ENCODE assay signal across 9 mouse cellular contexts in the genomic region with DNA sequence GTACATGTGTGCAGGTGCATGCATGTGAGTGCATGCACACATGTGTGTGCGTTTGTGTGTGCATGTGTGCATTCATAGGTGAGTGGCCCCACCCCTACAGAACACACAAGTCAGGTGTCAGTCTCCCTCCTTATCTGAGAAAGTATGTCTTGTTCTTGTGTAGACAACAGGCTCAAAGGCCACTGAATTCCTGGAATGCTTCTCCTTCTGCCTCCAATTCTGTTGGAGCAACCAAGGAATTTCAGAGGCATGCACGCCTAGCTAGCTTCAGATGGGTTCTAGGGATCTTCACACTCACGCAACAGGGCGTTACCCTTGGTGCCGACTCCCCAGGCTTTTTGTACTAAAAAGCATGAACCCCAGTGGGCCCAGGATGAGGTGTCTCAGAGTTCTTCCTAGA. TPM values are rescaled to one million over a fixed set of nuclear protein-coding genes. Genes with fewer than 3 reads are reported as not detected.
DNase-seq lines count a peak whose midpoint lies in the region; ATAC-seq and TF ChIP-seq lines count a peak whose summit lies in the region.
"Had no signal": no experiment of that assay in that cellular context is flagged by ENCODE, and none has a peak within 500 bp of the region (broad histone marks: within the 10 kb centered on the region; RNA-seq: fewer than 3 reads in every experiment).

No protein-coding gene starts in this region.

- intact Hi-C loops in heart, postnatal 25 days (cut with DNase I), result loop anchor here (5.0 kb wide), 3 partner anchors 43 to 298 kb away; no protein-coding TSS in a partner anchor

- H3K4me1 ChIP-seq in heart, embryonic 15.5 days (replicated peaks), result peaks cover 40% of the 10 kb centered on the region
- H3K4me1 ChIP-seq in lung, postnatal 0 days (ENCODE audit: insufficient read depth, low read depth, low read length), result no peaks in the 10 kb centered on the region
- H3K4me1 ChIP-seq in intestine, embryonic 16.5 days (ENCODE audit: control insufficient read depth, insufficient read depth, low read length), result peaks cover 12% of the 10 kb centered on the region

- peak; percentile 27; the same call in 1 of the 2 replicates for TF ChIP-seq EP300 in lung, postnatal 0 days (IDR thresholded peaks at IDR 0.05)

- H3K4me3 ChIP-seq in heart, embryonic 15.5 days, result no peak overlapping the region
- no peak overlapping the region for H3K4me3 ChIP-seq in lung, postnatal 0 days (ENCODE audit: low read depth, low read length)
- H3K4me3 ChIP-seq in intestine, embryonic 16.5 days (ENCODE audit: low read length), result no peak overlapping the region

- H3K36me3 ChIP-seq in heart, embryonic 15.5 days, result peaks cover 63% of the 10 kb centered on the region
- H3K36me3 ChIP-seq in lung, postnatal 0 days (ENCODE audit: insufficient read depth, low read length), result peaks cover 32% of the 10 kb centered on the region
- peaks cover 34% of the 10 kb centered on the region for H3K36me3 ChIP-seq in intestine, embryonic 16.5 days (ENCODE audit: control insufficient read depth, insufficient read depth, low read length)

- TF ChIP-seq CTCF in lung, postnatal 0 days (IDR thresholded peaks at IDR 0.05), result no peak

- no peak overlapping the region for H3K9ac ChIP-seq in heart, embryonic 15.5 days
- H3K9ac ChIP-seq in lung, postnatal 0 days (replicated peaks; ENCODE audit: low read depth), result no peak overlapping the region
- H3K9ac ChIP-seq in intestine, embryonic 16.5 days (ENCODE audit: low read depth, low read length), result no peak overlapping the region

- H3K9me3 ChIP-seq in heart, embryonic 15.5 days (replicated peaks), result no peaks in the 10 kb centered on the region
- no peaks in the 10 kb centered on the region for H3K9me3 ChIP-seq in lung, postnatal 0 days (ENCODE audit: low read length)
- H3K9me3 ChIP-seq in intestine, embryonic 16.5 days (ENCODE audit: control insufficient read depth, low read length), result no peaks in the 10 kb centered on the region

- no peak for DNase-seq in heart, postnatal 25 days (ENCODE audit: low spot score)
- no peak for DNase-seq in lung, postnatal 0 days (ENCODE audit: low spot score)
- no peak for DNase-seq in lung, postnatal 10 days
- peak; percentile 77 for DNase-seq in yolk sac, embryonic 10.5 days (ENCODE audit: low spot score)
- no peak for DNase-seq in layer of hippocampus, adult 9-10 months (ENCODE audit: low spot score)
- no peak for DNase-seq in adrenal gland, adult 2 months
- DNase-seq: embryo, embryonic 11 days had no signal

- H3K27ac ChIP-seq in heart, embryonic 15.5 days, result peak overlapping the region; percentile 49
- no peak overlapping the region for H3K27ac ChIP-seq in lung, postnatal 0 days (ENCODE audit: low read length)
- peak overlapping the region; percentile 55 for H3K27ac ChIP-seq in intestine, embryonic 16.5 days (ENCODE audit: low read length)

- H3K4me2 ChIP-seq in heart, embryonic 15.5 days, result 0 out of 2 replicates have a peak overlapping the region, but pooled peaks have one; percentile 5
- no peak overlapping the region for H3K4me2 ChIP-seq in lung, postnatal 0 days (replicated peaks; ENCODE audit: low read depth, low read length)
- no peak overlapping the region for H3K4me2 ChIP-seq in intestine, embryonic 16.5 days (ENCODE audit: low read depth, low read length)

- H3K27me3 ChIP-seq in heart, embryonic 15.5 days, result no peaks in the 10 kb centered on the region
- no peaks in the 10 kb centered on the region for H3K27me3 ChIP-seq in lung, postnatal 0 days (replicated peaks; ENCODE audit: insufficient read depth, low read length)
- H3K27me3 ChIP-seq in intestine, embryonic 16.5 days (replicated peaks; ENCODE audit: control insufficient read depth, insufficient read depth, low read length), result no peaks in the 10 kb centered on the region

- WGBS in heart, embryonic 15.5 days, result 40% methylated on average over 5 of the region's 5 CpGs
- WGBS in lung, postnatal 0 days, result 51% methylated on average over 5 of the region's 5 CpGs
- WGBS in intestine, embryonic 16.5 days, result 46% methylated on average over 5 of the region's 5 CpGs

- ATAC-seq in heart, embryonic 15.5 days (replicated peaks; ENCODE audit: insufficient number of reproducible peaks, insufficient read depth, low FRiP score, low read depth), result no peak
- ATAC-seq in lung, postnatal 0 days, result 0 out of 2 replicates have a peak, but pooled peaks have one; percentile 9
- no peak for ATAC-seq in intestine, embryonic 16.5 days

RNA-seq across cellular contexts. Expression of a gene that starts 47.8 kb away (rescaled TPM):
- 17.1 and 24.2 TPM in 2 replicates for polyA plus RNA-seq in heart, embryonic 15.5 days (2015; fragmentation: Nextera tagmentation; extraction: Ambion mirVana)
- 10 to 100 TPM; 50.5 to 59.1 TPM for total RNA-seq in heart, postnatal 25 days (2021)
- 16.6 and 24.9 TPM in 2 replicates for polyA plus RNA-seq in lung, postnatal 0 days (2015; fragmentation: Nextera tagmentation; extraction: Ambion mirVana)
- 10.5 and 13.2 TPM in 2 replicates for polyA plus RNA-seq in intestine, embryonic 16.5 days (2015; fragmentation: Nextera tagmentation; extraction: Ambion mirVana)
- total RNA-seq in adrenal gland, adult 2 months (2021), result 10 to 100 TPM; 58.6 to 72.1 TPM
- 91.5 and 110 TPM in 2 replicates for polyA plus RNA-seq in adrenal gland, adult 2 months (2012; rRNA removed)
